Mouse (Mus musculus) embryonic facial prominence, embryonic 15.5 days (tissue): ENCODE results near the gene Tmem273. TPM values are rescaled to one million over a fixed set of nuclear protein-coding genes. Genes with fewer than 3 reads are reported as not detected.

Experiments used
- ATAC-seq: fragments of 200-750 bp; cut with Nextera tagmentation; 2 replicates; pipeline ENCODE4 v1.8.0; 2017; ENCODE audit warnings: low read depth, moderate TSS enrichment; ENCODE audit not compliant: insufficient number of reproducible peaks, low FRiP score, low TSS enrichment
- H3K27ac ChIP-seq: fragments of 300-500 bp; sonication (generic); replicated peaks from 2 replicates; pipeline ENCODE4 v1.5.1; 2015; ENCODE audit warnings: mild to moderate bottlenecking, inconsistent platforms
- H3K27me3 ChIP-seq: fragments of 300-500 bp; sonication (generic); 2 replicates; pipeline ENCODE4 v1.6.1; 2015; ENCODE audit warnings: inconsistent platforms
- H3K36me3 ChIP-seq: fragments of 300-500 bp; sonication (generic); 2 replicates; pipeline ENCODE4 v1.6.1; 2015; ENCODE audit warnings: mild to moderate bottlenecking, inconsistent platforms
- H3K4me1 ChIP-seq: fragments of 300-500 bp; sonication (generic); 2 replicates; pipeline ENCODE4 v1.6.1; 2015; ENCODE audit warnings: inconsistent platforms
- H3K4me2 ChIP-seq: fragments of 300-500 bp; sonication (generic); replicated peaks from 2 replicates; pipeline ENCODE4 v1.6.1; 2015; ENCODE audit warnings: mild to moderate bottlenecking, inconsistent platforms
- H3K4me3 ChIP-seq: fragments of 300-500 bp; sonication (generic); replicated peaks from 2 replicates; pipeline ENCODE4 v1.5.1; 2015; ENCODE audit warnings: mild to moderate bottlenecking, inconsistent platforms
- H3K9ac ChIP-seq: fragments of 300-500 bp; sonication (generic); 2 replicates; pipeline ENCODE4 v1.6.1; 2015; ENCODE audit warnings: inconsistent platforms
- H3K9me3 ChIP-seq: fragments of 300-500 bp; sonication (generic); replicated peaks from 2 replicates; pipeline ENCODE4 v1.6.1; 2016; ENCODE audit warnings: inconsistent platforms
- WGBS: fragments of 180-500 bp; shearing (Covaris S2); methylation state at CpG from one replicate; pipeline ENCODE4 v1.1.7; 2015; 5-methylcytosine and 5-hydroxymethylcytosine counted together
- polyA plus RNA-seq: library from polyadenylated mRNA; unstranded; fragments of >200 nt; fragmentation: Nextera tagmentation; extraction: Ambion mirVana; gene quantifications from 2 replicates; pipeline ENCODE4 v1.2.1, GENCODE M21; 2015

Gene Tmem273
- polyA plus RNA-seq, 1 experiment from 2014 or later, result 0.60 TPM

DNA sequence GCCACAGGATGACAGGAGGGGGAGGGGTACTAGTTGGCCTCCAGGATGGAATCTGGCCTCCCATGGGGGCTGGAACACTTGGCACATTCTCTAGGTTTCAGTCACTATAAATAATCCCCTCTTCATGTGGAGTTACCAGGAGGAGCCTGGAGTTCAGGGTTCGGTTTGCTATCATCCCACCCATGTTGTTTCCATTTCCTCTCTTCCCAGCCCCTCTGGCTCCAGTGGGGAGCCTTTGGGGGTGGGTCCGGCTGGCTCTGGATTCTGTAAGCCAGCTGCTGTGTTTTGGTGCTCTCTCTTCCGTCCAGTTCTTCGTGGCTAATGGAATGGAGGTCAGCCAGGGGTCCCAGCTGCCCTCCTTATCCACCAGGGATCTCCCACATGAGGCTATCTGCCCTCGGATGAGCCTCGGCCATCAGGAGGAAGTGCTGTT lies 75.4 kb downstream of the Tmem273 start:
- H3K4me3 ChIP-seq, result no peak overlapping the region
- WGBS, result 22% methylated on average over 6 of the region's 6 CpGs
- H3K9me3 ChIP-seq, result no peaks in the 10 kb centered on the region
- peaks cover 48% of the 10 kb centered on the region for H3K4me1 ChIP-seq
- H3K36me3 ChIP-seq, result no peaks in the 10 kb centered on the region
- H3K27ac ChIP-seq, result peak overlapping the region; percentile 58; the same call in 1 of the 2 replicates
- H3K27me3 ChIP-seq, result no peaks in the 10 kb centered on the region
- H3K9ac ChIP-seq, result no peak overlapping the region
- 0 out of 2 replicates have a peak overlapping the region, but pooled peaks have one; percentile 8 for H3K4me2 ChIP-seq
- peak; percentile 44 for ATAC-seq

DNA sequence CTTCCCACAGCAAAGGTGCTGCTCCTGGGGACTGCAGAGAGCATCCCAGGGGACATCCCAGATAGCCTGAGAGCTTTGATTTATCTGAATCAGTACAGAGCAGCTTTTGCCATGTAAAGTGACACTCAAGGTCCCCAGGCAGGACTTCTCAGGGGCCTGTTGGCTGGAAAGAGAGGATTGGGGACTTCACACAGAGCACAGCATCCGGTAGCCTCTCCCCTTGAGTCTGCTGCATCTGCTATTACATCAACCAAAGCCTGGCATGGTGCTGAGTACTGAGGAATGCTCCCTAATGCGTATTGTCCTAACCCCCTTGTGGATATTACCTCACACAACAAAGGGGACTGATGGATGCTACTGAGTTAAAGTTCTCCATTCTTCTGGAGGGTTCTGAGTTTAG lies 75.9 kb downstream of the Tmem273 start:
- 41% methylated on average over 2 of the region's 2 CpGs for WGBS
- Histone ChIP-seq H3K4me1 (peaks cover 48% of the 10 kb centered on the region), H3K4me3 (no peak overlapping the region), H3K27ac (peak overlapping the region; percentile 58; the same call in 1 of the 2 replicates), H3K4me2 (0 out of 2 replicates have a peak overlapping the region, but pooled peaks have one; percentile 8), H3K36me3 (no peaks in the 10 kb centered on the region), H3K9ac (no peak overlapping the region), H3K27me3 (no peaks in the 10 kb centered on the region), H3K9me3 (no peaks in the 10 kb centered on the region)
- no peak for ATAC-seq

DNA sequence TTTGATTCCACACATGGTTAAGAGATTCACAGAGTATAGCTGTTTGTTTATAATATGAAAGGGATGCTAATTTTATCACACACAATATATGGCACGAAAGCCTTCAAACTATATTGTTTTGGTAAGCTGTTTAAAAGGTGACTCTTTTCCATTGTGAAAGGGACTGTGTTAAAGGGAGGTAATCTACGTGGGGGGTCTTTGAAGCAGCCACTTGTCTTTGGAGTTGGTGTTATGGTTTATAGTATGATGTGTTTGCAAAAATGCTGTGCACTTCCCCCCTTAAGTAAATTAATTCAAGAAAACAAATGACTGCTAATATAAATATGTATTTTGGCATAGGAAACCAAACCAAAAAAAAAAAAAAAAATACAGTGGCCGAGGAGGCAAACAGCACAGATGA lies 79.6 kb downstream of the Tmem273 start:
- no peaks in the 10 kb centered on the region for H3K36me3 ChIP-seq
- WGBS, result 84% methylated on average over 3 of the region's 3 CpGs
- no peak overlapping the region for H3K4me2 ChIP-seq
- H3K9me3 ChIP-seq, result no peaks in the 10 kb centered on the region
- no peak overlapping the region for H3K27ac ChIP-seq
- no peak overlapping the region for H3K9ac ChIP-seq
- H3K27me3 ChIP-seq, result no peaks in the 10 kb centered on the region
- peaks cover 23% of the 10 kb centered on the region for H3K4me1 ChIP-seq
- no peak overlapping the region for H3K4me3 ChIP-seq
- ATAC-seq, result no peak

Other genes with a start within 250 kb of the Tmem273 start
- 1.5 and 2.1 TPM in 2 replicates for gene Prrxl1, start 186.6 kb upstream of the Tmem273 start, polyA plus RNA-seq
- gene 3425401B19Rik, start 100.7 kb upstream of the Tmem273 start, polyA plus RNA-seq, result 2.1 and 3.7 TPM in 2 replicates
- gene Fam170b, start 48.0 kb downstream of the Tmem273 start, polyA plus RNA-seq, result 0.07 and 0.19 TPM in 2 replicates
- gene Vstm4, start 70.8 kb downstream of the Tmem273 start, polyA plus RNA-seq, result 37.3 and 44.0 TPM in 2 replicates
- 1.2 and 1.4 TPM in 2 replicates for gene Lrrc18, start 205.4 kb downstream of the Tmem273 start, polyA plus RNA-seq